ENCODE assay signal across 8 mouse cellular contexts in genomic region chr9:44379054-44379834, GRCm38 (mm10). TPM values are rescaled to one million over a fixed set of nuclear protein-coding genes. Genes with fewer than 3 reads are reported as not detected.
DNase-seq lines count a peak whose midpoint lies in the region; ATAC-seq lines count a peak whose summit lies in the region.

TSS of gene Hyou1 (plus strand) at chr9:44379490.

- H3K27ac ChIP-seq in hindbrain, embryonic 12.5 days = peak within 1 kb of the TSS; percentile 87

- peaks cover 35% of the 10 kb centered on the region for H3K36me3 ChIP-seq in hindbrain, embryonic 12.5 days

- peak; percentile 97 for DNase-seq in NIH3T3 (ENCODE audit: low read depth)
- DNase-seq in cerebellum, postnatal 10 days = peak; percentile 100
- DNase-seq in frontal cortex, postnatal 10 days (ENCODE audit: low spot score in 2 of 2) = peak; percentile 98 to 99
- peak; percentile 99 for DNase-seq in layer of hippocampus, postnatal 14 days (ENCODE audit: low spot score in 2 of 2)
- peak; percentile 99 for DNase-seq in lung, postnatal 14 days
- peak; percentile 93 for DNase-seq in retina, adult 2 months (ENCODE audit: low read depth, low spot score)
- DNase-seq in thymus, postnatal 36 days = peak; percentile 99

- H3K9ac ChIP-seq in hindbrain, embryonic 12.5 days = peak within 1 kb of the TSS; percentile 94

- H3K4me3 ChIP-seq in hindbrain, embryonic 12.5 days = peak within 1 kb of the TSS; percentile 83

- peak within 1 kb of the TSS; percentile 97 for H3K4me2 ChIP-seq in hindbrain, embryonic 12.5 days (replicated peaks)

- no peaks in the 10 kb centered on the region for H3K9me3 ChIP-seq in hindbrain, embryonic 12.5 days (replicated peaks)

- WGBS in hindbrain, embryonic 12.5 days = under 1% methylated on average over 83 of the region's 83 CpGs

- H3K27me3 ChIP-seq in hindbrain, embryonic 12.5 days = no peaks in the 10 kb centered on the region

- peak; percentile 97 for ATAC-seq in hindbrain, embryonic 12.5 days (ENCODE audit: low FRiP score)

- peaks cover 19% of the 10 kb centered on the region for H3K4me1 ChIP-seq in hindbrain, embryonic 12.5 days

RNA-seq across cellular contexts. Expression of gene Hyou1, which starts in this region (rescaled TPM):
- polyA plus RNA-seq in hindbrain, embryonic 12.5 days (2016; fragmentation: Nextera tagmentation; extraction: Ambion mirVana) = 35.8 and 39.1 TPM in 2 replicates
- 100 to 1,000 TPM in 1 of 2 experiments, 10 to 100 TPM in 1; 97.1 to 116 TPM for total RNA-seq in layer of hippocampus, postnatal 14 days (2021)

Comparison
In these comparisons a context has a peak if more than half of its experiments do, and no peak if none do; other contexts are left out.
1. Peak in every context shown above with its lines: DNase-seq, ATAC-seq, H3K4me3 ChIP-seq and H3K27ac ChIP-seq.